Mouse (Mus musculus): ENCODE measurements around the gene Fgfr2.
"Not testable (repeated sequence)": the region's sequence is repeated elsewhere in the genome, so short reads cannot be mapped to it uniquely, and the experiment has no call there.

Fgfr2 gene

GRCm38 (mm10) chr7:130543181-130543580 lies 2580.0 kb downstream of the Fgfr2 start:
- DNase-seq: no peak

- no peak for DNase-seq
These were observed 2583.0 kb downstream of the Fgfr2 start for GRCm38 (mm10) chr7:130540176-130540575.

DNA sequence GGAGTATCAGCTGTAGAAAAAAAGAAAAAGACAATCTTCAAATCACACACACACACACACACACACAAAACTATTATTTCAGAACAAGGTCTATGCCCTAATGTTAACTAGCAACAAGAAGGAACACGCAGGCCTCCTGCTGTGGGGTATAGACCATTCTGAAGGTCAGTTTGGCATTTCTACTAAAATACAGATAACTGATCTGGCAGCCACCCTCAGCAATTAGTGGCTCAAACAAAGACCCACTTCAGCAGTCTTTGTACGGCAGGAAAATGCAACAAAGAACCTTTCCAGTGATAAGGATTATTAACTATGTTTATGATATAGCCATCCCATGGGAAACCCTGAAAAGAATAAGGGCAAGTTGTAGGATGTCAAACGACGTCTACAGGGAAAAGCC lies 2586.1 kb downstream of the Fgfr2 start:
- DNase-seq: no peak

DNA sequence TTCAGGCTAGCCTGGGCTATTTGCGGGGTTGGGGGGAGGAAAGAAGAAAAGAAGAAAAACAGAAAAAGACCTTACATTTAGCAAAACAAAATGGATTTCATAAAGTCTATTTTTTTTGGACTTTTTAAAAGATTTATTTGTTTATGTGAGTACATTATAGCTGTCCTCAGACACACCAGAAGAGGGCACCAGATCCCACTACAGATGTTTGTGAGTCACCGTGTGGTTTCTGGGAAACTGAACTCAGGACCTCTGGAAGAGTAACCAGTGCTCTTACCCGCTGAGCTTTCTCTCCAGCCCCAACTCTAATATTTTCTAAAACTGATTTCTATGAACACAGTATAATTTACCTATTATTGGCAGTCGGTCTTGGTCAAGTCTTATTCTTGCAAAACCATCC lies 2588.0 kb downstream of the Fgfr2 start:
- DNase-seq: no peak

DNA sequence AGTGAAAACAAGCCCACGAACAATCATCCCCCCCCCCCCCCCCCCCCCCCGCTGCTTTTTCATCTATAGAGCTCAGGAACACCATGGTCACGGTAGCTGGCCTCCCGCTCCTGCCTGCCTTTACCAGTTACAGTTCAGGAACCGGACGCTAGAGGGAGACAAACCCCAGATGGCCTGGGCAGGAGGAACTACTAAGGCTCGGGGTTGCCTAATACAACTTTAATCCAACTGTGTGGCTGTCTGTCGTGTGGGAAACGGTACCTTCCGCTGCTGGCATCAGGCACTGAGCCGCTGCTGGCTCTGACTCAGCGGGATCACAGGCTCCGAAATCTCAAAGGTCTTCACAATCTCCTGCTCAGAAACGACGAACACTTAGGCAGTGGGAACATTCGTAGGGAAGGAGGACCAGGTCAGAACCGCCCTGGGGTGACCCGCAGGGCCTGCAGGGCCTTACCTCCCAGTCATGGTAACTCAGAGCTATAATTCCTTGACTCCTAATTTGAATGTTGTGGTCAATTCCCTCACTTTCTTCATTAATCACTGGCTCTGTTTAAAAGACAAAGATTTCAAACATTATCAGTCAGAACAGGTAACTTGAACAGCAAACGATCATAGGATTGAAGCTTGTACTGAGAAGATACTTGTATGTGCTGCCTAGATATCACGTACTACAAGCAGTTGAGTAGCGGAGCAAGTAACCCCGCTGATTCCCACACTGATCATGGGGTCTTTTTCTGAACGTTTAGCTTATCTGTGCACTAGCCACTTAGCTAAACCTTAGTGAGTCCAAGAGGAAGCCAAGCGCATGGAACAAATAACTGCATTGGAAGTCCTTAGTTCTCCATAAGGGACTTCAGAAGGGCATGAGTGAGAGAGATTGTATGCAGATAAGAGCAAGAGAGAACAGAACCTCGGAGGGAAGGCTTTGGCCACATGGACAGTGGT lies 2589.6 kb downstream of the Fgfr2 start:
- peak; percentile 90 for DNase-seq

- not testable (repeated sequence) for DNase-seq
These were observed 2592.0 kb downstream of the Fgfr2 start for GRCm38 (mm10) chr7:130531138-130531537.

DNA sequence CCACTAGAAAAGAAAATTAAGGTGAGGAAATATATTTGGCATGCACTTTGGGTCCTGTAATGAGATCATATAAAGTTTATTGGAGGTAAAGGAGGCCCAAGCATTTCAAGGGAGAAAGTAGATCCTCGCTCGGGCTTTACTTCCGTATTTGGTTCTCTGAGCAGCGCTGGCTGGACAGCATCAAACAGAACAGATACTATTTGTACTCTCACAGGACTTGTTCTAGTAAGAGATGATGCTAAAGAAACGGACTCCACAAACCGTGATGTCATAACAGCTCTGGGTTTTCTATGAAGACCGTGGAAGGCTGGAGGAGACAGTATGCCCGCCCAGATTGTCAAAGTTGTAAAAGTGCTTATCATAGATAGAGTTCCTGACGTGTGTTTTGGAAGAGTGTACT lies 2595.8 kb downstream of the Fgfr2 start:
- no peak for DNase-seq

- DNase-seq: no peak
These were observed 2599.7 kb downstream of the Fgfr2 start for GRCm38 (mm10) chr7:130523451-130523850.

DNA sequence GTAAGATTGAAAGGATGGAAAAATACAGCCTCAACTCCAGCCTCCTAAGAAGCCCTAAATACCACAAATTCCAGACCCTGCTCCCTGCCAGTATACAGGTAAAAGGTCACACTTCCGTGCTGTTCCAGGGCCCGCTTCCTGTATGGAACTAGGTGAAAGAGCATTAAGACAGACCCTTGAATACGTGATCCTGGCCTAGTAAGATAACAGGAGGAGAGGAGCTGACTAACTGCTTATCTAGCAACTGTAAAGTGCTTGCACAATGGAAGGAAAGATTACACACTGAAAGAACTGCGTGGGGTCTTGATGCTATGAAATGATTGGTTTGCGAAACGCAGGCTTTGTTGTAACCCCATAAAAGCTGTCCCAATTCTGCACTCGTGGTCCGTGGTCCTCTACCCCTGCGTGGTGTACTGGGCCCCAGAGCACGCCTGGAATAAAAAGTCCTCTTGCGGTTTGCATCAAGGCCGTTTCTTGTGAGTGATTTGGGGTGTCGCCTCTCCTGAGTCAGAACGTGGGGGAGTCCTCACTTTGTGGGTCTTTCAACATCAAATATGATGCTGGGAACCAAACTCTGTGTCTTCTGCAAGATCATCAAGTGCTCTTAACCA lies 2602.2 kb downstream of the Fgfr2 start:
- no peak for DNase-seq

- DNase-seq: no peak
These were observed 2603.1 kb downstream of the Fgfr2 start, which contains the start of gene Ate1 for GRCm38 (mm10) chr7:130520049-130520425. Gene Ate1, minus strand, starts transcription at chr7:130520369.

GRCm38 (mm10) chr7:130519096-130520048 lies 2603.8 kb downstream of the Fgfr2 start:
- DNase-seq: peak; percentile 99

- DNase-seq: no peak
These were observed 2604.7 kb downstream of the Fgfr2 start for GRCm38 (mm10) chr7:130518213-130519095.

GRCm38 (mm10) chr7:130510243-130510642 lies 2612.9 kb downstream of the Fgfr2 start:
- no peak for DNase-seq

- no peak for DNase-seq
These were observed 2620.1 kb downstream of the Fgfr2 start for GRCm38 (mm10) chr7:130503006-130503405.

GRCm38 (mm10) chr7:130501499-130501898 lies 2621.7 kb downstream of the Fgfr2 start:
- DNase-seq: no peak

GRCm38 (mm10) chr7:130493346-130493745 lies 2629.8 kb downstream of the Fgfr2 start:
- no peak for DNase-seq

DNA sequence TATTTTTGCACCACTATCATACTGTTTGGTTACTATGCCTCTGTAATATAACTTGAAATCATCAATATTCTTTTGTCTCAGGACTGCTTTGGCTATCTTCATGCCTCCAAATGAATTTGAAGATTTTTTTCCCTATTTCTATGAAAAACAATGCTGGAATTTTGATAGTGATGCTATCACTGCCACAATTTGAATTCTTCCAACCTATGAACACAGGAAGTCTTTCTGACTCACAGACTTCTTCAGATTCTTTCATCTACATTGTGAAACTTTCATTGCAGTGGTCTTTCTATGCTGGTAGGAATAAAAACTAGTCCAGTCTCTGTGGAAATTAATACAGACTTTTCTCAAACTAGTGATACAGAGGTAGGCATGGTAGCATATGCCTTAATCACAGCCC lies 2631.1 kb downstream of the Fgfr2 start:
- no peak for DNase-seq

DNA sequence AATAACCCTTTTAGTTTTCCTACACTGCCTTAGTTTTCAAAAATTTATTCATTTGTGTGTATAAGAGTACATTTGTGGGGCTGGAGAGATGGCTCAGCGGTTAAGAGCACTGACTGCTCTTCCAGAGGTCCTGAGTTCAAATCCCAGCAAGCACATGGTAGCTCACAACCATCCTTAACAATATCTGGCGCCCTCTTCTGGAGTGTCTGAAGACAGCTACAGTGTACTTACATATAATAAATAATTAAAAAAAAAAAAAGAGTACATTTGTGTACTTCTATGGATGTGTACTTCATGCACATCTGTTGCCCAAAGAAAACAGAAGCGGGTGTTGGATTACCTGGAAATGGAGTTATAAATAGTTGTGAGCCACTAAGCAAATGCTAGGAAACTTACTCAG lies 2644.1 kb downstream of the Fgfr2 start:
- not testable (repeated sequence) for DNase-seq

GRCm38 (mm10) chr7:130475970-130476369 lies 2647.2 kb downstream of the Fgfr2 start:
- DNase-seq: peak; percentile 11

GRCm38 (mm10) chr7:130473881-130474280 lies 2649.3 kb downstream of the Fgfr2 start:
- no peak for DNase-seq

DNA sequence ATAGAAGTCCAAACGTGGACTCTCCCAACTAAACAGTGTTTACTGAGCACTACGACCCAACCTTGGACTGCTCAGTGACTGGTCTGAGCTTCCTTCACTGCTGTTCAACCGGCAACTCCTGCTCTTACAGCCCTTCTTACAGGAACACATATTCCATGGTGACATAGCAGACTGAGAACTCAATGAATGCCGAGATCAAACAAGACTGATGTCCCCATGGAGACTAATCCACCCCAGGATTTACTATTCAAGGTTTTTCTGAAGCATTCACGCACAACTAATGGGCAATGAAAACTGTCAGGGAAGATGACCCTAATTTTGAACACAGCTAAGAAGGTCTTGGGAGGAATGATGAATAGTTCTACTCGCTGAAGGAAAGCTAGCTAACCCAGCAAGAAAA lies 2650.5 kb downstream of the Fgfr2 start:
- no peak for DNase-seq

DNA sequence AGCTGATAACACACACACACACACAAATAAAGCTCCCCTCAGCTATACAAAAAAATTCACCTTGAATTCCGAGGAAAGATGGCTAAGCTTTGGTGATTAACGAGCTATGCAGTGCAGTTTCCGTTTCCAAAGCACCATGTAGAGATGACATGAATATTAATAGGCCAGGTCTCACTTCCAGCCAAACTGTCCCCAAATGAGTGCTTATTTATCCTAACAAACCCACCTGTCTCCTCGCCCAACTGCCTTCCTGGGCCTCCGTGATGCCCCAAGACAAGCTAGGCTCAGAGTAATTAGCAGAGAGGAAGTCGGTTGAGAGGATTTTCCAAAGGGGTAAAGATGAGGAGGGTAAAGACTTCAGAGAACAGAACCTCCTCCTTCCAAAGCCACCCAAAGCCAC lies 2652.1 kb downstream of the Fgfr2 start:
- DNase-seq: no peak

All from right cerebral cortex, postnatal 4 days (tissue).